Mouse (Mus musculus) urinary bladder, adult 2 months (tissue): ENCODE data around the gene Zbp1. TPM values are rescaled to one million over a fixed set of nuclear protein-coding genes. Genes with fewer than 3 reads are reported as not detected.

ENCODE experiments used
- DNase-seq: peaks from one replicate; pipeline ENCODE4 v3.0.0; 2022; ENCODE audit warnings: low spot score
- polyA plus RNA-seq: library from polyadenylated mRNA; depleted of rRNA; stranded (reverse); fragments of >200 nt; gene quantifications from 2 replicates; pipeline ENCODE4 v1.2.3, GENCODE M21; 2012; rRNA removed

Gene Zbp1
- 11.3 and 15.7 TPM in 2 replicates for polyA plus RNA-seq

DNA sequence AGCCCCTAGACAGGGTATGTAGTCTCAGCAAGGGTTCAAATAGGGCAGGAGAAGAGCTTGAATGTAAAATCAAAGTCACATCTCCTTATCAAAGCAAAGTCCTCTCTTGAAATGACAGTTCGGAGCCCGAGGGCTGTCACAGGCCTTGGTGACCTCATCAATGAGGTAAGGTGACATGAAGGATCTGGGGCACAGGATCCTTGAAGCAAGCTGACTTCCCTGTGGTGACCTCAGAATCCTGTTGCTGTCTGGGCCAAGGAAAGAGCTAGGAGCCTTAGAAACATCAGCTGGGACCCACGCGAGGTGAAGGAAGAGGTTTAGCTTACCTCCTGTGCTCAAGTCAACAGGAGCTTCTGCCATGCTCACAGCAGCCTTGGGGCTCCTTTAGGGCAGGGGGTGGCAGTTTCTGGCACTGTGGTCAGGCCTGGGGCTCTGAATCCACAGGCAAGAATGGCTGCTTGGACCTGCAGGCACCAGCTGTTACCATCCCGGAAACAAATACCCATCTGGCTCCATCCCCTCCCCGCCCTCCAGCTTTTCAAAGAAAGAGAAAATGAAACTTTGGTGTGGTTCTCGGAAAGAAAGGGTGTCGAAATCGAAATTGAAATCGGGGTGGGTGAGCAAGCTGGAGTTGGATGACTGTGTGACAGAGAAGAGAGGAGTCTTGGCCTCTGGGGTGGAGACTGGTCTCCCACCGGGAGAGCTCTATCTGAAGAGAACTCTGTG, at the start of gene Zbp1:
Gene Zbp1, minus strand, starts transcription at position 508 of the 726 bp plus-strand sequence.
- peak; percentile 11 for DNase-seq

DNA sequence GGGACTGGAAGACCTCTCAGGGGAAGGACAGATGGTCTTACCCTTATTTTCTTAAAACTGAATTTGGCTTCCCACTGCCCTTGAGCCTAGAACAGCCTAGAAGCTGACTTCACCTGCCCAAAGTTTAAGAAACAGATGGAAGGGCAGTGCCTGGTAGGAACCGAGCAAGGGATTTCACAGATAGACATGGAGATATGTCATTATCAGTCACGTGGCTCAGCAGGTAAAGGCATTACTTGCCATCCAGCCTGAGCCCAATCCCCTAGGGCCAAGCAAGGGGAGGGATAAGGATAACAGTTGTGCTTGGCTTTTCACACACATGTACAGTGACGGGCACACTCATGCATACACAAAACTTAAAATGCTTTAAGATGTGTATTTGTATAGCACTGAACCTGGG, 48.8 kb upstream of the Zbp1 start:
- DNase-seq: no peak

- DNase-seq: no peak
These were observed 47.8 kb upstream of the Zbp1 start for GRCm38 (mm10) chr2:173266349-173267112.

GRCm38 (mm10) chr2:173265468-173266265, 46.9 kb upstream of the Zbp1 start:
- DNase-seq: no peak

- DNase-seq: no peak
These were observed 45.9 kb upstream of the Zbp1 start for GRCm38 (mm10) chr2:173264467-173265128.

DNA sequence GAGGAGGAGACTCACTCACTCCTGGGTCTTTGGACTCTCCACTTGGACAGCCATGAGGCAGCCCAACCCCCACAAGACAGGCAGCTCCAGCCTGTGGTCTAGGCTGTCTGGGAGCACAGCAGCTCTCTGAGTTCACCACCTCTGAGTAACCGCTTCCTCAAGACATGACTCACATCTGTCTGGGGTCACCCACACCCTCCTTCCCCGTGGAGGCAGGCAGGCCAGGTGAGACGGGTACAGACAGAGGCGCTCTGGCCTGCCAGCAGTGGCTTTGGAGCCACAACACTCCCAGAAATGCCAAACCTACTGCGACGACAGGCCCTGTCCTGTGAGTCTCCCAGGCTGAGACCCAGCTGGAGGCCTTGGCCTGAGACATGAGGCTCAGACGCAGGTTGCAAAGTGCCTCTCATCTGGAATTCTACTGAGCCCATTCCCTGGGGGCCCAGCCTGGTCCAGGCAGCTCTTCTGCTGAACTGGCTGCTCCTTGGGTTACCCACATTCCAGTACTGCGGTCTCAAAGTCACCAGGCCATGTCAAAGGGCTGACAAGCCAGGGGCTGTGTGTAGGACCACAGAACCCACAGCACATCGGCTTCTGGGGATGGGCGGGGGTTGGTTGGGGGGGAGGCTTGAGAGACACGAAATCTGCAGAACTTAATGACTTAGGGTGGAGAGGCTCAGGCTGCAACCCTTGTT, 45.1 kb upstream of the Zbp1 start:
- DNase-seq: no peak

DNA sequence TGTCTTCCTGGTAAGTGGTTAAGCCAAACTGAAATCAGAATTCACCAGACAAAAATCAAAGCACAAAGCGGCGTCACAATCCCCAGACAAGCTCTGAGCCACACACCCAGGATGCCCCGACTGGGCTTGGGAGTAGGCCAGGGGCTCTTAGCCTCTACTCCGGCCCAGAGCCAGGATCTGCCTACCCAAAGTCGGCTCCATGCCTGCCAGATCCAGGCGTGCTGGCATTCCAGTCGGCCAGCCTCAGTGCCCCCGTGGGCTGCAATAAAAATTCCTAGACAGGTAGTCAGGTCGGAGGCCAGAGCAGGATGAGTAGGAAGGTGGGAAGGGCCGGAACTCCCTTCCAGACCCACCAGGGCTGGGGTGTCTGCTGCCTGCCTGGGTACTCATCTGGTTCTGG, 42.8 kb upstream of the Zbp1 start:
- no peak for DNase-seq

DNA sequence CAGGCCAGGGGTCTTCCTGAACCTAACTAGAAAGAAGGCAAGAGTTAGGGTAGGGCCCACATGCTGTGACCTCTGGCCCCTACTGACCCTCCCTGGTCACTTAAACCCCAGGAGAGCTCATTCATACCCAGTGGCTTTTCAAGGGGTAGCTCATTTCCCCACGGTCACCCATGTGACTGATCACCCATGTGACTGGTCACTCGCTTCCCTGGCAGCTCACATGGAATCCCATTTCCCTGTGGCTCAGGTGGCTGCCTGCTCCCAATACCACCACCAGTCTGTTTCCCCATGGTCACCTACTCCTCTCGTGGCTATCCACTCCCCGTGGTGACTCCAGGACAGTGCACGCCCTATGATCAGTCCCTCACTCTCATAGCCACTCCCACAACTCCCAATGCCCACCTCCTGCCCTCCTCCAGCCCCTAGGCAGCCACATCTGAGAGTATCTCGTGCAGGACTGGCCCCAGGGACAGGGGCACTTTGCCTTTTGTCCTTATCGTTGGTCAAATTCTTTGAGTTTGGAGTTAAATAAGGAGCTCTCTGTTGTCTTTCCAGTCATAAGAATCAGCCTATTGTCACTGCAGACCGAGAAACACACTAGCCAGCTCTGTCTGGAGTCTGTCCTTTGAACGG, 39.9 kb upstream of the Zbp1 start:
- no peak for DNase-seq

DNA sequence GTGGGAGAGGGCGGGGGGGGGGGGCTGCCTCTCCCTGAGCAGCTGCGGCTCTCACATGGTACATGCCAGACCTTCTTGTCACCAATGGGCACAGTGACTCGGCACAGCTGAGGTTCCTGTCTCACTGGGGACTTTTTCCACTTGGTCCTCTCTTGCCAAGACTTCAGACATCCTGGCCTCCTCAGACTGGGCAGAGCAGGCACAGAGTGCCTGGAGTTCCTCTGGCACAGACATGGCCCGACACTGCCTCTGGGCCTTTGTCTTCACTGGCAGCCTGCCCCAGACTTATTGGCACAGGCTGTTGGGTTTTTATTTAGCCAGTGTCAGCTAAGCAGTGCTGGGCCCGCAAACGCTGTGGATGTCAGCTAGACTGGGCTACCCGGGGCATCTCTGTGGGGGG, 38.9 kb upstream of the Zbp1 start:
- no peak for DNase-seq

- DNase-seq: no peak
These were observed 37.8 kb upstream of the Zbp1 start for GRCm38 (mm10) chr2:173256552-173256949.

DNA sequence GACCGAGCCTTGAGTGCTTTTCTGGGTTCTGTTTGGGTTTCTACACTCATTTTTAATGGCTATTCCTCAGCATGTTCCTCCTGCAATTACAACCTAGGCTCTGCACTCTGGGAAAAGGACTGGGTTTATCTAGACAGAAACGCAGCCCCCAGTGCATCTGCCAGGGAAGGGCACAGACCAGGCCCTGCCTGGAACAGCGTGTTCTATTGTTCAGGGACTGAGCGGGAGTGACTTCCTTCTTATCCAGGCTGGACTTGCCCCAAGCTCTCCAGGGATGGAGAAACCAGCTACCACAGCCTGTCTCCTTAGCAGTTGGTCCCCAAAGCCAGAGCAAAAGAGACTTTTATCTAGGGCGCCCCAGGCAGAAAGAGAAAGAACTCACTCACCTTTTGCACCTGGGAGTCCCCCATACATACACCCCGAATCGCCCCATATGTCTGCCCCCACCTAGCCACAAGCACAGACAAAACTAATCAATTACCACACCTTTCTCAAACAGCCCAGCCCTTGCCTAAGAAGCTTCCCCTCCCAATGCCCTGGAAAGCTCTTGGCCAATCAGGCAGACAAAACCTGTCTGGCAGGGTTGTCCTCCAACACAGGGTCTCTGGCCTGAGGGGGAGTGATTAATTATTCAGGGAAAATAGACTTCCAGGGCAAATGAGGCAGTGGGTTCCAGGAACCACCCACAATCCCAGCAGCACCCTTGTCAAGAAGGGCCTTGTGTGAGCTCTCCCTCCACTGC, 37.3 kb upstream of the Zbp1 start:
- no peak for DNase-seq

DNA sequence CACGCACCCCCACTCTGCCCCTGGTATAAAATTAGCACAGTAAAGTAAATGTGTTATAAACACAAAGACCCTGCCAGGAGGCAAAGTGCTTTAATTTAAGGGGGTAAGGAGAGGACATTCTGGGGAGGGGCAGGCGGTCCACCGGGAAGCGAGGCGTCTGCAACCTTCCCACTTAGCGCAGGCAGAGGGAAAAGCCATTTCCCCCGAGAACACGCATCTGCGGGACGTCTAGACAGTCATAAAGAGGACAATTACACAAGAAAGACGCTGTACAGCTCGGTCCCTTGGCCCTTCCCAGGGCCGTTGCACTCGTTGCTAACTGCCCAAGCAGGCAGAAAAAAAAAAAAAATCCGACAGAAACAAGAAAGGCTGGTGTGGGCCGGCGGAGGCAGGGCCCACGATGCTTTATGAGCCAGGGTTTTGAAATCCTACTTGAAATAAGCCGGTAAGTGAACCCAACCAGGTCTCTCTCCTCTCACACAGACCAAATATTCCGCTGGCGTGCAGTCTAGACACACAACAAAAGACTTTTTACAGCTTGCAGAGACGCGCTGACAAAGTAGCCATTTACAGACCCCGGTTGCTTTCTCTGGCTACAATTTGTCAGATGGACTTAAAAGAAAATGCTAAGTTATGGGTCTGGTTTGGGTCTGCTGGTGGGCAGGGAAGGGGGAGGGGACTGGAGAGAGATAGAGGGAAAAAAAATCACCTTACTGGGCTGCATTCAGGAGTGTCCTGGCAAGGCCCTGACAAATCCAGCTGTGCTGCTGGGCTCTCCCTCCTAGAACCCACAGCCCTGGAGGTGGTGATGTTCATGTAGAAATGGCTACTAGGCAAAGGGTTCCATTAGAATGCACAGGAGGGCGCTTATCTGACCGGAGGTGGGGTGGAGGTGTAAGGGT, 35.3 kb upstream of the Zbp1 start:
- DNase-seq: no peak

DNA sequence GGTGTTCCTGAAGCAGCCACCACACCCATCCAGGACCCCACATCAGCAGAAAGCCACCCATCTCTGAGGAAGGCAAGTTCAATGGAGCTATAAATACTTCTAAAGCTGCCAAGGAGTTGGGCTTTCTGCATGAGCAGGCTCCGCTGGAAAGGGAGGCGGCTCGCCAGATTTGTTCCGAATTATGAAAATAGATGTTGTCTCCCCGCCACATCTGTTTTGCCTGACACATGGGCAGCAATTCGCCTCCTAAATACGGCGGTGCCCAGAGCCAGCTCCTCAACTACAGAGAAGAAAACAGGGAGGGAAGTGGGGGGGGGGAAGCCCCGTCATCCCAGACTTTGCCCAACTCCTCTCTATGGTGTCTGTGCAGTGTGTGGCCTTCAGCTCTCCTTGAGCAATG, 33.0 kb upstream of the Zbp1 start:
- no peak for DNase-seq

DNA sequence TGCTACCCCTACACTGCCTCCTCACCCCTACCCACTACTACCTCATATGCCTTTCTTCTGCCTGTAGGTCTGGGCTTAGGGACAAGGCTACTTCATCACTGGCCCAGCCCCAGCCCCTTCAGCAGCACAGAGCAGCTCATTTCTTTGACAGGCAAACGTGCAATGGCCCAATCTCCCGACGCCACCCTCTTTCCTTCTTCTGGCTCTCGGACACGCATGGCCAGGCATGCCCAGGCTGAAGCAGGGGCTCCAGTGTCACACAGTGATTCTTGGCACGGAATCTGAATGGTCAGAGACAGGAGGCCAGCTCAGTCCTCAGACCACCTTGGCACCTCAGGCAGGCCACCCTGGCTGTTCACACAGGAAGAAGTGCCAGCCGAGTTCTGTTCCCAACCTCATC, 32.4 kb upstream of the Zbp1 start:
- no peak for DNase-seq

GRCm38 (mm10) chr2:173250411-173250810, 31.7 kb upstream of the Zbp1 start:
- no peak for DNase-seq

GRCm38 (mm10) chr2:173249965-173250364, 31.2 kb upstream of the Zbp1 start:
- no peak for DNase-seq

DNA sequence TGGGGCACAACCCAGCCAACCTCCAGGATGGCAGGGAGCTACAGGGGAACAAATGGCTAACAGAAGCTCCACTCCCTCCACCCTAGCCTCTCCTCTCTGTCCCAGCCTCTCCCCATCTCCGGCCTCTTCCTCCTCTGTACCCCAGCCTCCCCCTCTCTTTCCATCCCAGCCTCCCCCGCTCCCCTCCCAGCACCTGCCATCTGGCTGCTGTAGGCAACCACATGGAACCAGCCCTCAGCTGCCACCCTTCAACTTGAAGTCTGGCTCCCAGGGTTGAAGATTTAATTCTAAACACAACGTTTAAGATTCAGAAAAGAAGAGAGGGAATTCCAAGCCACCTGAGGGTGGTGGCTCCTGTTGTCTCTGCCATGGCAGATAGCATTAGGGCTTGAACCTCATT, 30.7 kb upstream of the Zbp1 start:
- no peak for DNase-seq

DNA sequence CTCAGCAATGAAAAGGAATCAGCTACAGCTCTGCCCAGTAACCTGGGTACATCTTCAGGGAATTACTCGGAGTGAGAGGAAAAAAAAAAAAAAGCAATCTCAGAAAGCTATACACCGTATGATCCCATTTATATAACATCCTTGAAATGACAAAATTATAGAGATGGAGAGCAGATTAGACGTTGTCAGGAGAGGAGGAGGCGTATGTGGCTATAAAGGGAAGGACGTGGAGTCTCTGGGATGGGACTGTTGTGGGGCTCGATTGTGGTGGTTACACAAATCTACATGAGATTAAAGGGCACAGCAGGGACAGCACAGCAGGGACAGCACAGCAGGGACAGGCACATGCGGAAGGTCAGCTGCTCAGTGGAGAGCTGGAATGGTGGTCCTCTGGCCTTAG, 30.1 kb upstream of the Zbp1 start:
- DNase-seq: no peak

GRCm38 (mm10) chr2:173247911-173248310, 29.2 kb upstream of the Zbp1 start:
- no peak for DNase-seq
